Mouse (Mus musculus): ENCODE results near the gene Garnl3.
A peak's percentile ranks its signal among the peaks of the same experiment; 100 is the strongest.

The Garnl3 gene

GRCm38 (mm10) chr2:33131500-33132092, at the start of gene Garnl3:
Gene Garnl3 (minus strand): TSS chr2:33131654.
- DNase-seq (ENCODE audit: low spot score) = peak; percentile 70

- peak; percentile 41 for DNase-seq (ENCODE audit: low spot score)
These were observed 48.6 kb upstream of the Garnl3 start for GRCm38 (mm10) chr2:33179930-33180630.

GRCm38 (mm10) chr2:33179171-33179929, 47.9 kb upstream of the Garnl3 start:
- peak; percentile 25 for DNase-seq (ENCODE audit: low spot score)

DNA sequence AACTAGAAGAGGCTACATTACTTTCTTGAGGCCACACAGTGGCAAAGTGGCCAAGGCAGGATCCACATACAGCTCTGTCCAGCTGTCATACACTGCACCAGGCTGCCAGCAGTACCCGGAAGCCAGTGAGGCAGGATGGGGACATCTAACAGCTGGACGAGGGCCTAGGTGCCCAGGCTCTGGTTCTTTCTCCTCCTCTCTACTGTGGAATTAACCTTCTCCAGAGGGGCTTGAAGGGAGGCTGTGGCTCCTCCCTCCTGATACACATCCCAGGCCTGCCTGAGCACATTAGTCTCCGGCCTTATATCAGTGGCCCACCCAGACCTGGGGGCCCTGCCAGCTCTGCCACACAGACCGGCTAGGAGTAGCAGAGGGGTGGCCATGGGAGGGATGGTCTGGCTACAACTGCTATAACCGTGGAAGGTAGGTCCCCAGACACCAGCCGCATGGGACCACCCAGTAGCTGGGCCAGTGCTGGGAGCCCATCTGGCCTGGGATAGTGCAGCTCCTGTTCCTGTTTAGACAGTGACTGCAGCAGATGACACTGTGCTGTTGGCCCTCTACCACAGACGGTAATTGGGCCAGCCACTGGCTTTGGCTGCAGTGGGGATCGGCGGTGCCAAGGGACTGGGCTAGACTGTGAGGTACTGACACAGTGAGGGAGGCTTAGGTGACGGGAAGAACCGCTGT, 46.9 kb upstream of the Garnl3 start:
- peak; percentile 56 for DNase-seq (ENCODE audit: low spot score)

DNA sequence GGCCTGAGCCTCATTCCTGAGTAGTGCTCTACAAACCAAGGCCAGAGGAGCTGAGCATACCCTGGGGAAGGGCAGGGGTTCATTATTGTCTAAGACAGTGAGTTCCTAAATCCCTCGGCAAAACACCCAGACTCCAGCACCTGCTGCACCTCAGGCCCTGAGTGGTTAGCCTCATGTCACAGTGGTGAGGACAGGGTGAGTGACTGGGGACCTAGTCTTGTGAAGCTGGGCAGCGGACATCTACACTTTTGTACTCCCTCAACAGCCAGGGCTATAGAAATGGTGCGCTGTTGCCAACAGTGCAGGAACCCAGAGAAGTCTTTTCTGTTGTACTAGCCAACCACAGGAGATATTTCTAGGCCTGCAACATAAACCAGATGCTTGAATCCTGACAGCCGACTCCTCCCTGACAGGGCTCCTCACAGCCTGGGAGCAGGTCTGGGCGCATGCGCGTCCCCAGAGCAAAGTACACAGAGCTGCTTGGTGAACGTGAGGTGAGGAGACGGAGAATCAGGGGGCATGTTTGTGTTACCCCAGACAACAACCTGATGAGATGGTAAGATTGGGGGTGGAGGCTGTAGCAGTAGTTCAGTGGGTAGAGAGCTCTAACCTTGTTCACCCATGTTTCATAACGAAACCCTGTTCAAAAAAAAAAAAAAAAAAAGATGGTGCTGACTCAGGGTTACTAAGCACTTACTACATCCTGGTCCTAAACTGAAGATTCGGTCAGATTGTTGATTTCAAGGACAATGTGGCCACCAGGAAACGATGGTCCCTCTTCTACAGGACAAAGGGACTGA, 46.2 kb upstream of the Garnl3 start:
- no peak for DNase-seq (ENCODE audit: low spot score)

DNA sequence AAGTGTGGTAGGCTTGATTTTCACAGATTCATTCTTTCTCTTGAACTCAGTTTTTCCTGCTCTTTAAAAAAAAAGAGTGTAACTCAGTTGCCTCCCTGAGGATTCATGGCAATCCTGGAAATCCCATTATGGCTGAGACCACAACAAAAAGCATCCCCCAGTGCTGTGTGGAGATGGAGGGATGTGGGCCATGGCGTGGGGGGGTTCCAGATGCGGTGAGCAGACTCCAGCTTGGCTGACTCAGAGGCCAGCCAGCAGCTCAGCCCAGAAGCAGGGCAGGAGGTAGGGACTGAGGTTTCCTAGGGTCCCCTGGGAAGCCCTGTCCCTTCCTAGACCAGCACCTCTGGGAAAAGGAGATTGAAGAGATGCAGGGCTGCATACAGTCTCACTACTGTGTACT, 45.5 kb upstream of the Garnl3 start:
- no peak for DNase-seq (ENCODE audit: low spot score)

- DNase-seq (ENCODE audit: low spot score) = no peak
These were observed 45.1 kb upstream of the Garnl3 start for GRCm38 (mm10) chr2:33176516-33176915.

DNA sequence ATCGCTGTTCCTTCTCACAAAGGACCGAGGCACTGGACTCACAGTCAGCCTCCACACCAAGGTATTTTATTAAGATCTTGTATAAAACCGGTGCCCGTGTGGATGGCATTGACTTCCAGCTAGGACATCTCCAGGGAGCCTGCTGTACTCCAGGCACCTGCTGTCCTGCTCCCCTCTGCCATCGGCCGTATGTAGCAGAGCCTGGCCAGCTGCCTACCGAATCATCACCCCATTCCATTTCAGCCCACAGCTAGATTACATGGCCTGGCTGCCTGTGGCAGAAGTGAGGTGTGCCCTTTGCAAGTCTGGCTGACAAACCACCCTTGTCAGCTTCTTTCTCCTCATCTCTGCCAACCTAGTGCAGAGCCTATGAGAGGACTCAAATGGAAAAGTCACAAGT, 42.2 kb upstream of the Garnl3 start:
- no peak for DNase-seq (ENCODE audit: low spot score)

- DNase-seq (ENCODE audit: low spot score) = no peak
These were observed 41.7 kb upstream of the Garnl3 start for GRCm38 (mm10) chr2:33173126-33173525.

DNA sequence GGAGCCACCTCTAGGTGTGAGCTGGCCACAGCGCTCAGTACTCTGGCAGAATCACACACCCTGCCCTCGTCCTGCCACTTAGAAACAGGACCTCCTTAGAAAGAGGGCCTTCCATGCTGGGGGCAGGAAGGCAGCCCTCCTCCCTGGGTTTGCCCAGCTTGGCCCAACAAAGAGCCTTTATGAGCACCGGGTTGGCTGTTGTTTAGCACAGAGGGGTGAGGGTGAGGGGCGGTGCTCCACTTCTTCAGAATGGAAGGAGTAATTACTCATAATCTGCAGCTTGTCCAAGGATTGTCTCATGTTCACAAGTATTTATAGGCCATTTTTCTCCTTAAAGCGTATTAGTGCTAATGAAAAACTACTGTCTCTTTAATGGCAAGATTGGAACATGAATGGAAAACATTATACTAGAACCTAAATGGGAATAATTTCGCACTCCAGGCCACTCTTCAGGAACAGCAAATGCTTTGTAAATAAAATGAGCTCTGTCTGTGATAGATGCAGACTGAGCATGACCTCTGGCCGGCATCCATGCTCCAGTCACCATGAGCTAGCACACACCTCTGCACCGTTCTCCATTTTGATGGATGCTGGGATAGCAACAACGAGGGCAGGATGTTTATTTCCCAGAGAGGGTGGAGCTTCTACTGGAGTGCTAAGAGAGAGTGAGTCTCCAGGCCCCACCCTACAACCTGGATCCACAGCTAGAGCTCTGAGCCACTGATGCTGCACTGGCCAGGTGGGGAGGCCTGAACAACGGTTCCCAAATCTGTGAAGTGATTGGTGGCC, 39.5 kb upstream of the Garnl3 start:
- no peak for DNase-seq (ENCODE audit: low spot score)

DNA sequence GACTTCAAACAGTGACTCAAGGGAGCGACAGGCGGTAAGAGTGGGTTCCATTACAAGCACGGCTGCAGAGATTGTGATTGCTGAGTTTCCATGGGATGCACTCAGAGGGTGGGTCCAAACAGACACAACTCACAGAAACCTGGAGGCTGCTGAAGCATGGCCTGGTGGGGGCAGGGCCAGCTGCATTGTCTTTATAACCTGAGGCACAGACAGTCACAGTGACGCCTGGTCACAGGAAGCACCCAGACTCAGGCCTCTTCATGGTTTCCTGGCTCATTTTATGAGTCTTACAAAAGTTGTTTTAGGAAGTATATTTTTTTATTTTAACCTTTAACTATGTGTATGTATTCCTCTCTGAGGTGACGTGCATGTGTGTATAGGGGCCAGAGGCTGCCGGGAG, 38.0 kb upstream of the Garnl3 start:
- no peak for DNase-seq (ENCODE audit: low spot score)

GRCm38 (mm10) chr2:33167060-33167459, 35.6 kb upstream of the Garnl3 start:
- no peak for DNase-seq (ENCODE audit: low spot score)

- DNase-seq (ENCODE audit: low spot score) = no peak
These were observed 34.4 kb upstream of the Garnl3 start for GRCm38 (mm10) chr2:33165710-33166374.

- DNase-seq (ENCODE audit: low spot score) = no peak
These were observed 33.8 kb upstream of the Garnl3 start for GRCm38 (mm10) chr2:33165229-33165628.

GRCm38 (mm10) chr2:33164646-33165045, 33.2 kb upstream of the Garnl3 start:
- no peak for DNase-seq (ENCODE audit: low spot score)

DNA sequence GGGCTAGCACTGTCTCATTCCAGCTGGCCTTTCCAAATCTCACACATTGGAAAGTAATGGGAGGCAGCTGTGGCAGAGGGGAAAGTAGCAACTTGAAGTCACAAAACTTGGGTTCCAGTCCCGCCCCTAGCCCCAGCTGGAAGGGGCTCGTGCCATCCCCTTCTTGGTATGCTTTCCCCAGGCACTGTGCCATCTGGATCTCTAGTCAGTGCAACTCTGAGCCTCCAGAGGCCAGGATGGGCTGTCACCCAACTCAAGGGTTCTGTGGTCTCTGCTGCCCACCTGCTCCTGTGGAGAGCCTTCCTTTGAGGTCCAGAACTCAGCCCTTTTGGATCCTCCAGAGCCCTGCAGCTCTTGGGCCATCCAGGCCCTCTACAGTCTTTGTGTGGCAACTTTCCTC, 30.7 kb upstream of the Garnl3 start:
- no peak for DNase-seq (ENCODE audit: low spot score)

DNA sequence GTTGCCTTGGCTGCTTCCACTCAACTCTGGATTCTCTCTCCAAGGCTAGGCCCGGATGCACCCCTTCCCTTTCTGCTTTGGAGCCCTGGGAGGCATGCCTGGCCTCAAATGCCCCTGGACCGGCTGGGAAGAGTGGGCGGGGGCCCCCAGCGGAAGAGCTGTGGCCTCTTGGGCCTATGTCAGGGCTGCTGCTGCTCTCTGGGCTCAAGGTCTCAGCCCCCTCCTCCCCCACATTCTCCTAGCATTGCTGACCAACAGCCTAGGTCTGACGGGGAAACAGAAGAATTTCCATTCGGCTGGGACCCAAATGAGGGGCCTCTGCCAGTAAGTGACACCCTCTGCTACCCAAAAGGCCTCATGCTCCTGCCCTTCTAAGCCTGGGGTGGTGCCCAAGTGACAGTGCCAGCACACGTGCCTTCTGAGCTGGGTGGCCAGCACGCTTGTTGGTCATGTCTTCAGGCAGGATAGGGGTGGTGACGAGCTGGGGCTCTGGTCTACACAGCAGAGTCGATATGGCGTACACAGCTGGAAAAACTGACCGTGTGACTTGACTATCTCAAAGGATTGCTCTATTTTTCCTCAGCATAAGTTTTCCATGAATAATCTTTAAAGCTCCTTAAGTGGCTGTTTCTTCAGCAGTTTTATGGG, 29.0 kb upstream of the Garnl3 start:
- DNase-seq (ENCODE audit: low spot score) = no peak

DNA sequence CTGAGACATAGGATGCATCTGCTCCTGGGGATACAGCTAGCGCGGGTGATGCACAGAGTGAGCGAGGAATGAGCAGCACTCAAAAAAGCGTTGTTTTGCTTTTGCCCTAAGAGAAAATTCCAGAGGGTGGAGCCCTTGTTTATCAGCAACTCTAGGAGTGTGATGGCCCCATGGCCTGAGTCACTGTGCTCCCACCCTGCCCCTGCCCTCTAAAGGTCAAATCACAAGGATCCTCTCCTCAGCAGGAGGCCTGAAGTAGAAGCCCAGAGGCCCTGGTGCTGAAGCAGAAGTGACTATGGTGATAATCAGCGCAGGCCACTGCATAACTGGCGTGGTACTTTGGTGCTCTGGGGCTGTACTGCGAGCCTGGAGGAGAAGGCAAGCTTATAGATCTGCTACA, 28.1 kb upstream of the Garnl3 start:
- DNase-seq (ENCODE audit: low spot score) = no peak

DNA sequence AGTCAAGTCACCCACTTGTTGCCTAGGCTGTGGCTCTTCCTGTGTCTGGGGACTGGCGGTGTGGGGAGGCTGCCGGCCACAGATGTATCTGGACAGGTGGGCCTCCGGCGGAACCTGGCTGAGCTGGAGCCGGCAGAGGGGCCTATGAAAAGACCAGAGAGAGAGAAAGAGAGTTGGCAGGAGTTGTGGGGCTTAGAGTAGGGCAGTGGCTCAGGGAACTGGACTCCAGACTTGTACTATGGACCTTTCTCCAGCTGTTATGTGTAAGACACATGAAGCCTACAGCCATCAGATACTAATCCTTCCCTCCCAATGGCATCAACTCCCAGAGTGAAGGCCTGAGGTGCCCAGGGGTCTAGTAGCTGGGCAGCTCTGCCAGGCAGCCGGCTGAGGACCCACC, 27.4 kb upstream of the Garnl3 start:
- DNase-seq (ENCODE audit: low spot score) = no peak

- no peak for DNase-seq (ENCODE audit: low spot score)
These were observed 24.9 kb upstream of the Garnl3 start for GRCm38 (mm10) chr2:33156283-33156781.
